Mouse (Mus musculus) T-cell, adult 2 months (primary cell): ENCODE data around the gene Ccdc58.
"Not testable (repeated sequence)": the region's sequence is repeated elsewhere in the genome, so short reads cannot be mapped to it uniquely, and the experiment has no call there.

Experiments used
- DNase-seq: peaks from one replicate; pipeline ENCODE4 v3.0.0; 2022; ENCODE audit warnings: low spot score

The Ccdc58 gene

DNA sequence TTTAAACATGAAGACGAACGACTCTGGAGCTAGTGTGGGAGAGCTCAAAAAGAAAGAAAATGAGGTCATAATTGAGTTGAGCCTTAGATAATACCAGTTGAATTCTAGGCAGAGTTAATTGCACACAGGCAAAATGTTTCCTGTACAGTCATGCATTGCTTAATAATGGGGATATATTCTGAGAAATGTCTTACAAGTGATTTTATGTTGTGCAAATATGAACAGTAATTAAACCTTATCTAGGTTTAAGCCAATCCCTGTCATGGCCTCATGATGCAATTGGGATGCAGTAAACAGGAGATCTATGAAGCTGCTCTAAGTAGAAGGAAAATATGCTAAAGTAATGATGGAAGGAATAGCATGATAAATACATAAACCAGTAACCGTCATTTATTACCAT, 3.3 kb downstream of the Ccdc58 start:
- DNase-seq, result no peak

DNA sequence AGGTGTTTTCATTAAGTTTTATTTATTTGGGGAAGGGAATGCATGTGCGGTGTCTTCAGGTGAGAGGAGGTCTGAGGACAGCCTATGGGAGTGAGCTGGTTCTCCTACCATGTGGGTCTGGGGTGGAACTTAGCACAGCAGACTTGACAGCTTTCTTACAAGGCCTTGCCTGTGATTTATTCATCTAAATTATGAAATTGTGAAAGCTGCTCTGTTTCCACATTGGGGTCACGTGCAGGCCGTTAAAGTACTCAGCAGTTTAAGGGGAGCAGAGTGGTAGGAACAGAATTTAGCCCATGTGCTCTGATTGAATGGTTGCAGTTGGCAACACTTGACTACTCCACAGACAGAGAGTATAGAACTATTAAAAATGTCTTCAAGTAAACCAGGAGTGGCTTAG, 8.4 kb downstream of the Ccdc58 start:
- no peak for DNase-seq

DNA sequence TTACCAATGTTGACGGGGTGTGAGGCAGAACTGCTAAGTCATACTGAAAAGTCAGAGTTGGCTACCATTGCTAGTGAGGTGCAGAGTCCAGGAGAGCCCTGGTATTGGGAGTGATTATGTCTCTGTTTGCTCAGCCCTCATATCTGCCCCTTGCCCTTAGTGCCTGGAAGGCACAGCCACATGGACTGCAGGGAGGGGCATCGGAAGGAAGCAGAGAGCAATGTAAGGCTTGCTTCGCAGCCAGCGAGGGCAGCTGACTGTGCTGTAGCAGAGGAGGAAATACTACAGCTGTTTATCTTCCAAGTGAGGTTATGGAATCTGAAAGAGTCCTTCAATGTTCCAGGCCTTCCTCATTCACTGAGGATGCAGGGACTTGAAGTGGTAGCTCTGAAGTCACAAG, 16.4 kb downstream of the Ccdc58 start:
- no peak for DNase-seq

DNA sequence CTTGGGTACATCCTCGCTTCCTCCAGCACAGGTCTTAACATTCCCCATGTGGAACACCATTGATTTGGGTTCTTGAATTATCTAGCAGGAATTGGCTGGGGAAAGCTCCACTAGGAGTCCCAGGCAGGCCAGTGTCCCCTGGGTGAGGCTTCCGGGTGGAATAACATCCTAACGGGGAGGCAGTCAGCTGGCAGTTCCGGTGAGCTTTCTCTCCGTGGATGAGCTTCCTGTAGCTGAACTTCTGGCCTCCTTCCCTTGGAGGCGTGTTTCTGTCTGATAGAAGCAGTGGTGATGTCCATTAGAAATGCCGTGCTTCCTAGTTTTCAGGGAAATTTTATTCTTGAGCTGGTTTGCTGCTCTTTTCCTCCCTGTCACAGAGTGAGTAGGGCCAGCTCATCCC, 17.6 kb downstream of the Ccdc58 start:
- no peak for DNase-seq

DNA sequence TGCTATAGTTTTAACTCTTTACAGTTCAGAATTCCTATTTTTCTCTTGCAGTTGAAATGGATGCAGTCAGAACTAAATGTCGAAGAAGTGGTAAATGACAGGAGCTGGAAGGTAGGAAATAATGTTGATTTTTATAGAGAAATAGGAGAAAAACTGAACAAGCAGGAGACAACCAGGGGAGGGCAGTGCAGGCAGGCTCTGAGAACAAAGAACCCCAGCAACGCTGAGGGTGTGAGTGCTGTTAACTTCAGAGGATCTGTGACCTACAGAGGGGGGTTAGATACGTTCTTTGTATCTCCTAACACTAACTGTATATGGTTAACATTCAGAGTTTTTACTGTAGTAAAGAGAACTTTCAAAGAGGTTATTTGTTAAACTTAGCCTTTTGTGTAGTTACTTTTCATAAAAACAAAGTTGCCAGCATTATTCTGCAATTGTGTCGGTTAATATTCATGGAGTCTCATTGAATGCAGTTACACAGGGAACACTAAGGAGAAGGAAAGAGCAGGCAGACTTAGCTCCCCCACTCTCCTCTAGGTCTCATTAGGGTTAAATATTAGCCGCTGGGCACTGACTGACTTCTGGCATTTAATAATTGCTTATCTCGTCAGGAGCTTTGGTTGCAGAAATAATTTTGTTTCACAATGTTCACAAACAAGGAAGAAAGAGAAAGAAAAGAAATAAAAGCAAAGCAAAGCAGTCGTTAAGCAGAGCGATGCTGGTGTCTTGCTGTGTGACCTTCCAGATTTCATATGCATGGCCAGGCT, 18.5 kb downstream of the Ccdc58 start:
- DNase-seq, result no peak

DNA sequence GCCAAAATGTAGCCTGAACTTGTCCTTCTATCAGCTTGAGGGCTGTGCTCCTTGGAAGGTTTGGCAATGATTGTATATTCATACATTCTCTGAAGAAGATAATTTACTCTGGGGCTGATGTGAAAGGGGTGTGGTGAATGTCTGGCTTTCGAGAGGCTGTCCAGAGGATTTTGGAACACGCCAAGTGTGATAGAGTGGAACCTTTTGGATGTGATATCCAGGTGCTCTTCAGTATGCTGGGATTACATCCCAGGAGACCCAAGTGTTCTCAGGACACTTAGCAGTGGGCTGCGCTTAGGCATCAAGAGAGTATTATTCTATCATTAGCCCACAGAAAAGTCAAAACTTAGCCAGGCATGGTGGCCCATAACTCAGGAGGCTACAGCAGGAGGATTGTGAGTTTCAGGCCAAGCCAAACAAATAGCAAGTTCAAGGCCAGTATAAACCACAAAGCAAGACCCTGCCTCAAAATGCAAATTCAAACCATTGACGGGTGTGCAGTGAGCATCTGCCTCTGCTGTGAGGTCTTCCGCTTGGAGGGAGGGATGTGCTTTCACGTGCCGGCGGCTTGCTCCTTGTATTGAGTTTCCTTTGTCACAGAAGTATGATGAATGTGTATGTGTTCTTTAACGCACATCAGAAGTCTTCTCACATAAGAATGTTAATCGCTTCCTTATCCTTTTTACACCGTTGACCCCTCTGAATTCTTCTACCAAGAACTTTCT, 19.5 kb downstream of the Ccdc58 start:
- DNase-seq, result no peak

DNA sequence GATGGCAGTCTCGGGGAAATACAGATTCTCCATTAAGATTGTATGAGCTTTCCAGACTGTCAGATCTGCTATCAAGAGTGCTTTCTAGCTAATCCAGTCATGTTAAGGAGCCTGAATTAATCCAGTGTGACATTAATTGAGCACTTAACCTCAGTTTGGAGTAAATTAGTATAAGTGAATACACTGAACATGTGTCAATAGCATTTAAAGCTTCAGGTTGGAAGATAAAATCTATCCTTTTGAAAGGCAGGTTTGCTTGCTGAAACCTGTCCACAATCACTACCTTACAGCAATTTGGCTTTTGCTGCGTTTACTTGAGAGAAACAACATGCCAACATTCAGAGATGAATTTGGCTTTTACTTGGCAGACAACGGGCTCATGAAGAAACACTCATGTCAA, 22.6 kb downstream of the Ccdc58 start:
- no peak for DNase-seq

DNA sequence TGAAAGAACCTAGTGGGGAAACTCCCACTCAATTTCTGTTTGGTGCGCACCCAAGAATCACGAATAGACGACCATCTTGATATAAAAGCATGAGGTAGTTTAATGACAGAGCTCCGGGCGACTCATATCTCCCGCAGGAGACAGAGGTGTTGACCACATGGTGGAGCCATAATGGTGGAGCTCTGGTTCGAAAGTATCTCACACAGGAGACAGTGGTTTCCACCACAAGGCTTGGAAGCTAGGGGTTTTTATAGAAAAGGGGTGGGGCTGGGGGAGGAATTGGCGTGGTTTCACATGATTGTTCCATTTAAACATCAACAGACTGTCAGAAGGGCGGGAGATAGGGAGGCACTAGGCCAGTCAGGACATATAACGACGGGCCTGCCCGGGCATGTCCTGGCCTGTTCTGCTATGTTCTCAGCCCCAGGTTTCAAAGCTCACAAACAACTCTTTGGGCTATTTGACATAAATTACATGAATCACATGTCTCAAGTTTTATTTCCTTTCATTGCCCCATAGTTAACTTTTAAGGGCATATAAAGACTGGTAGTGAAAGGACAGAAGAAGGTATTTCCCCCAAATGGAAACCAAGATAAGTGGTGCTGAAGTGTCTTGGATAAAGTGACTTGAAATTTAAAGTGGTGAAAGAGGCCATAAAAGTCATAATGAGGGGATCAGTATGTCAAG, 26.5 kb downstream of the Ccdc58 start:
- not testable (repeated sequence) for DNase-seq

DNA sequence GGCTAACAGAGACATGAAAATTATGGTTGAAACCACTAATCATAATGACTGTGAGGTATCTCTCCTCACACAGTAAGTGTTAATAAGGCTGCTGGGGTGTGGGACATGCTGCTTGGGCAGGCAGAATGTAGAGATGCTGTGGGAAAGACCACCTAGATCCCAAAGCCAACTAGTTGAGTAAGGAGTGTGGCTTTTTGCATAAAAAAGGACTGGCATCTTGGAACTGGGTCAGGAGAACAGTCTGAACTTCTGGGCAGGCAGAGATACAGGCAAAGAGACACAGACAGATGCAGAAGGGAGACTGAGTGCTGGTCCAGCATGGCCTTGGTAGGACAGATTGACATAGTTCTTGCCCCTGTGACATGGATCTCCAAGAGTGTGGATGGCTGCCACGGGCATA, 30.0 kb downstream of the Ccdc58 start:
- no peak for DNase-seq

DNA sequence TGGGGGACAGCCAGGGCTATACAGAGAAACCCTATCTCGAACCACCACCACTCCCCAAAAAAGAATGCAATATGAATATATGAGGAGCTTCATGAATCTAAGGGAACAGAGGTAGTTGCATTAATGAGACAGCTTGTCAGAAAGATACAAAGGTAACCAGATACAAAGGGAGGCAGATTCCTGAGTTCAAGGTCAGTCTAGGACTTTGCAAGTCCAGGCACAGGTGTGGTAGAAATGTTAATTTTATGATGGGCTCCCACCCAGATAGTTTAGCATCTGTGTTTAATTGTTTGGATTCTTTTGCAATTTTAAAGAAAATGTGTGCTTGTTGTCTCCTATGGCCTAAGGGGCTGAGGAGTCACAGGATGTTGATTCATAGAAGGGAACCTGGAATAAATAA, 30.7 kb downstream of the Ccdc58 start:
- DNase-seq, result no peak

DNA sequence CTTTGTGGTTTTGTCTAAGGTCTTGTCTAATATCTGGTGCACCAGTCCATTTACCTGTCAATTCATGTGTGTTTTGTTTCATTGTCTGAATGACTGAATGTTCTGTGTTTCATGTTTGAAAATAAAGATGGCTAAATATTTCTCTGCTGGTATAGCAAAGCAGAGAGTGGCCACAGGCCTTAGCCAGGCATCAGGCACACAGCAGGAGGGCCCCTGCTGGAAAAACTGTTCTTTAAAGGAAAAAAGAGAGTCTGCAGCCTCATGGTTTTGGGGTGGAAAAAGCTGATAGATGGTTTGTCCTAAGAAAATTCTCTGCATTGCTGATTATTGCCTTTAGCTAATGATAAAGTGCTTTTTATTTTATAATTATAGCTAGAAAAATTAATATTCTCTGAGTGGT, 40.0 kb downstream of the Ccdc58 start:
- not testable (repeated sequence) for DNase-seq

DNA sequence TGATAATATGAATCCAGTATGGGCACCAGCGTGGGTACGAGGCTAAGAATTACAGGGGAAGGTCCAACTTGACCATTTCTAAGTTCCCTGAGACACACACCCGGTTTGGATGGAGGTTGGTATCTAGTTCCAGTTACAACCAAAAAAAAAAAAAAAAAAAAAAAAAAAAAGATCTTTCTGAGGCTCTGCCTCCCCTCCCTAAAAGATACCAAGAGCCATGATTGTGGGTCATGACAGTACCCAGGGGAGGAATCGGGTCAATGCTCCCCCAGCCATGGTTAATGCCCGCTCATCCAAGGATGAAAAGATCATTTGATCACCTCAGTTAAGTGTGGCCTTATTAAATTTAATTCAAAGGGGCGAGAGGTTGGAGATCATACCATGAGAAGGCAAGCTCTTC, 44.3 kb downstream of the Ccdc58 start:
- not testable (repeated sequence) for DNase-seq

DNA sequence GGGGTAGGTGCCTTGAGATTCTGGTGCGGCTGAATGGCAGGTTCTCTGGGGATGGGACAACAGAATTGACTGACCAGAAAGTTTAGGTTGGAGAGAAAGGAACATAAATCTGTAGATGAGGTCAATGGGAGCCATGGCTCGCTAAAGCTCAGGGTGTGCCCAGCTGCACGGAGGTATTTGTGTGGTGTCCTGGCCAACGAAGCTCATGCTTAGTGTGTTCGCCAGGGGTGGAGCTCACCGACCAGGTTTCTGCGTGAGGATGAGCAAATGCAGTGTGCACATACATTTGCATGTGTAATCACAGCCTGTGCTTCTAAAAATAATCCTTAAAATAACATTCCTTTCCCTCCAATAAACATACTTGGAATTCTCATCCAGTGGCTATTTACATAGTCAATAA, 56.6 kb downstream of the Ccdc58 start:
- no peak for DNase-seq

DNA sequence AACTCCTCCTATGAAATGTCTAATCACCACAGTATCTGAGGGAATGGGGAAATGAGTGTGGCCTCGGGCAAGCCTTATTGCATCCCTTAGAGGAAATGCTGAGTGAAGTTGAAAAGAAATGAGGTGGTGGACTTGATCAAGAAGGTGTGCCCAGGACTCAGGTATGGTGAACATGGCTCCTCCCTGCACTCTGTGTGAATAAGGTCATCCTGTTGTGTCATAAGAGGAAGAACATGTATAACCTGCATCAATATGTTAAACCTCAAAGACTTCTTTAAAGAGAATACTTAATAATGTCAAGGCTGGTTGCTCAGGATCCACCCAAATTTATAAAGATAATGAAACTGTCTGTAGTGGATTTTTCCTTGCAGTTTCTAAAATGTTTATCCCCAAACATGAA, 59.7 kb downstream of the Ccdc58 start, which contains the start of gene Csta1:
Gene Csta1 (minus strand): TSS at position 101 of the 400 bp plus-strand sequence.
- DNase-seq, result no peak

DNA sequence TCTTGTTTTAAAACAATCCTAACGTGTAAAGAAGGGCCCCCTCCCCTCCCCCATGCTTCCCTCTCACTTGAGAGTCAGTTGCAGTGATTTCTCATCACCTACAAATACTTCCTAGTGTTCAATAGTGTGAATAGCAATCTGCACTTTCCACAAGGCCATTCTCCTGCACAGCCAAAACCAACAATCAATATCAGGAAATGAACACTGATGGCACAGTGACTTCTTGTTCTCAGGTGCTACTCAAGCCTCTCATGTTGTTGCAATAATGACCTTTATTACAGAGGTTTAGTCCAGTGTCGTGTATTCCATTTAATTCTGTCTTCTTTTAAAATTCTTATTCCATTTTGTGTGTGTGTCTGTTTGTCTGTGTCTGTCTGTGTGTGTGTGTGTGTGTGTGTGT, 66.7 kb downstream of the Ccdc58 start:
- no peak for DNase-seq
